Mouse (Mus musculus): Measurements from ENCODE around the gene Dhps. TPM values are rescaled to one million over a fixed set of nuclear protein-coding genes. Genes with fewer than 3 reads are reported as not detected.

Dhps gene
- polyA plus RNA-seq, 1 experiment from 2014 or later, result 60.6 TPM

- Histone ChIP-seq H3K9me3 (ENCODE audit: low read length) (no peaks in the 10 kb centered on the region), H3K9ac (replicated peaks; ENCODE audit: low read length) (no peak overlapping the region), H3K4me1 (ENCODE audit: insufficient read depth, low read length) (no peaks in the 10 kb centered on the region), H3K4me2 (replicated peaks; ENCODE audit: low read depth, low read length) (no peak overlapping the region), H3K36me3 (ENCODE audit: insufficient read depth, low read length) (peaks cover 51% of the 10 kb centered on the region), H3K27me3 (ENCODE audit: insufficient read depth, low read length) (no peaks in the 10 kb centered on the region), H3K4me3 (ENCODE audit: low read length) (no peak overlapping the region), H3K27ac (ENCODE audit: low read length) (no peak overlapping the region)
- WGBS, result 91% methylated on average over 11 of the region's 11 CpGs
- no peak for ATAC-seq (ENCODE audit: low FRiP score, low TSS enrichment)
These were observed 19.3 kb downstream of the Dhps start for GRCm38 (mm10) chr8:85090856-85091255.

- Histone ChIP-seq H3K9ac (replicated peaks; ENCODE audit: low read length) (no peak overlapping the region), H3K27ac (ENCODE audit: low read length) (no peak overlapping the region), H3K4me3 (ENCODE audit: low read length) (no peak overlapping the region), H3K4me2 (replicated peaks; ENCODE audit: low read depth, low read length) (no peak overlapping the region), H3K4me1 (ENCODE audit: insufficient read depth, low read length) (no peaks in the 10 kb centered on the region), H3K36me3 (ENCODE audit: insufficient read depth, low read length) (peaks cover 54% of the 10 kb centered on the region), H3K9me3 (ENCODE audit: low read length) (no peaks in the 10 kb centered on the region), H3K27me3 (ENCODE audit: insufficient read depth, low read length) (no peaks in the 10 kb centered on the region)
- WGBS, result 35% methylated on average over 21 of the region's 21 CpGs
- no peak for ATAC-seq (ENCODE audit: low FRiP score, low TSS enrichment)
These were observed 20.1 kb downstream of the Dhps start for GRCm38 (mm10) chr8:85091526-85092090.

GRCm38 (mm10) chr8:85095051-85095450 is 23.5 kb downstream of the Dhps start:
- Histone ChIP-seq H3K9ac (replicated peaks; ENCODE audit: low read length) (no peak overlapping the region), H3K4me3 (ENCODE audit: low read length) (no peak overlapping the region), H3K27me3 (ENCODE audit: insufficient read depth, low read length) (no peaks in the 10 kb centered on the region), H3K4me1 (ENCODE audit: insufficient read depth, low read length) (no peaks in the 10 kb centered on the region), H3K36me3 (ENCODE audit: insufficient read depth, low read length) (peaks cover 48% of the 10 kb centered on the region), H3K9me3 (ENCODE audit: low read length) (no peaks in the 10 kb centered on the region), H3K27ac (ENCODE audit: low read length) (no peak overlapping the region), H3K4me2 (replicated peaks; ENCODE audit: low read depth, low read length) (no peak overlapping the region)
- whole genome bisulfite sequencing, result 93% methylated on average over 13 of the region's 13 CpGs
- ATAC-seq (ENCODE audit: low FRiP score, low TSS enrichment), result no peak

- Histone ChIP-seq H3K36me3 (ENCODE audit: insufficient read depth, low read length) (peaks cover 48% of the 10 kb centered on the region), H3K27me3 (ENCODE audit: insufficient read depth, low read length) (no peaks in the 10 kb centered on the region), H3K4me3 (ENCODE audit: low read length) (no peak overlapping the region), H3K9ac (replicated peaks; ENCODE audit: low read length) (no peak overlapping the region), H3K4me1 (ENCODE audit: insufficient read depth, low read length) (no peaks in the 10 kb centered on the region), H3K9me3 (ENCODE audit: low read length) (no peaks in the 10 kb centered on the region), H3K4me2 (replicated peaks; ENCODE audit: low read depth, low read length) (no peak overlapping the region), H3K27ac (ENCODE audit: low read length) (no peak overlapping the region)
- ATAC-seq (ENCODE audit: low FRiP score, low TSS enrichment), result no peak
- WGBS, result 87% methylated on average over 7 of the region's 7 CpGs
These were observed 24.0 kb downstream of the Dhps start for GRCm38 (mm10) chr8:85095566-85095965.

- Histone ChIP-seq H3K4me1 (ENCODE audit: insufficient read depth, low read length) (no peaks in the 10 kb centered on the region), H3K9ac (replicated peaks; ENCODE audit: low read length) (no peak overlapping the region), H3K4me2 (replicated peaks; ENCODE audit: low read depth, low read length) (no peak overlapping the region), H3K9me3 (ENCODE audit: low read length) (no peaks in the 10 kb centered on the region), H3K36me3 (ENCODE audit: insufficient read depth, low read length) (peaks cover 44% of the 10 kb centered on the region), H3K4me3 (ENCODE audit: low read length) (no peak overlapping the region), H3K27me3 (ENCODE audit: insufficient read depth, low read length) (no peaks in the 10 kb centered on the region), H3K27ac (ENCODE audit: low read length) (no peak overlapping the region)
- 89% methylated on average over 16 of the region's 16 CpGs for WGBS
- ATAC-seq (ENCODE audit: low FRiP score, low TSS enrichment), result no peak
These were observed 24.6 kb downstream of the Dhps start for GRCm38 (mm10) chr8:85096196-85096595.

- Histone ChIP-seq H3K27ac (ENCODE audit: low read length) (no peak overlapping the region), H3K36me3 (ENCODE audit: insufficient read depth, low read length) (peaks cover 42% of the 10 kb centered on the region), H3K27me3 (ENCODE audit: insufficient read depth, low read length) (no peaks in the 10 kb centered on the region), H3K9ac (replicated peaks; ENCODE audit: low read length) (no peak overlapping the region), H3K9me3 (ENCODE audit: low read length) (no peaks in the 10 kb centered on the region), H3K4me1 (ENCODE audit: insufficient read depth, low read length) (no peaks in the 10 kb centered on the region), H3K4me2 (replicated peaks; ENCODE audit: low read depth, low read length) (no peak overlapping the region), H3K4me3 (ENCODE audit: low read length) (no peak overlapping the region)
- 92% methylated on average over 4 of the region's 4 CpGs for WGBS
- ATAC-seq (ENCODE audit: low FRiP score, low TSS enrichment), result no peak
These were observed 25.3 kb downstream of the Dhps start for GRCm38 (mm10) chr8:85096850-85097249.

- Histone ChIP-seq H3K4me3 (ENCODE audit: low read length) (no peak overlapping the region), H3K27ac (ENCODE audit: low read length) (no peak overlapping the region), H3K9me3 (ENCODE audit: low read length) (no peaks in the 10 kb centered on the region), H3K27me3 (ENCODE audit: insufficient read depth, low read length) (no peaks in the 10 kb centered on the region), H3K4me2 (replicated peaks; ENCODE audit: low read depth, low read length) (no peak overlapping the region), H3K9ac (replicated peaks; ENCODE audit: low read length) (no peak overlapping the region), H3K4me1 (ENCODE audit: insufficient read depth, low read length) (no peaks in the 10 kb centered on the region), H3K36me3 (ENCODE audit: insufficient read depth, low read length) (peaks cover 30% of the 10 kb centered on the region)
- no peak for ATAC-seq (ENCODE audit: low FRiP score, low TSS enrichment)
- WGBS, result 83% methylated on average over 4 of the region's 4 CpGs
These were observed 28.6 kb downstream of the Dhps start for GRCm38 (mm10) chr8:85100076-85100665.

- H3K4me1 ChIP-seq (ENCODE audit: insufficient read depth, low read length), result no peaks in the 10 kb centered on the region
- H3K4me2 ChIP-seq (replicated peaks; ENCODE audit: low read depth, low read length), result no peak overlapping the region
- peaks cover 4% of the 10 kb centered on the region; the same call in 1 of the 2 replicates for H3K9me3 ChIP-seq (ENCODE audit: low read length)
- H3K27ac ChIP-seq (ENCODE audit: low read length), result no peak overlapping the region
- no peak overlapping the region for H3K9ac ChIP-seq (replicated peaks; ENCODE audit: low read length)
- peaks cover 38% of the 10 kb centered on the region for H3K36me3 ChIP-seq (ENCODE audit: insufficient read depth, low read length)
- H3K4me3 ChIP-seq (ENCODE audit: low read length), result no peak overlapping the region
- ATAC-seq (ENCODE audit: low FRiP score, low TSS enrichment), result no peak
- 95% methylated on average over 10 of the region's 10 CpGs for WGBS
- no peaks in the 10 kb centered on the region for H3K27me3 ChIP-seq (ENCODE audit: insufficient read depth, low read length)
These were observed 41.7 kb downstream of the Dhps start for GRCm38 (mm10) chr8:85113241-85113640.

GRCm38 (mm10) chr8:85115501-85115900 is 43.9 kb downstream of the Dhps start:
- no peak overlapping the region for H3K27ac ChIP-seq (ENCODE audit: low read length)
- no peak overlapping the region for H3K9ac ChIP-seq (replicated peaks; ENCODE audit: low read length)
- H3K36me3 ChIP-seq (ENCODE audit: insufficient read depth, low read length), result peaks cover 19% of the 10 kb centered on the region
- ATAC-seq (ENCODE audit: low FRiP score, low TSS enrichment), result no peak
- no peak overlapping the region for H3K4me2 ChIP-seq (replicated peaks; ENCODE audit: low read depth, low read length)
- 80% methylated on average over 4 of the region's 4 CpGs for WGBS
- peaks cover 4% of the 10 kb centered on the region; the same call in 1 of the 2 replicates for H3K9me3 ChIP-seq (ENCODE audit: low read length)
- H3K4me1 ChIP-seq (ENCODE audit: insufficient read depth, low read length), result peaks cover 3% of the 10 kb centered on the region; the same call in 1 of the 2 replicates
- H3K4me3 ChIP-seq (ENCODE audit: low read length), result no peak overlapping the region
- no peaks in the 10 kb centered on the region for H3K27me3 ChIP-seq (ENCODE audit: insufficient read depth, low read length)

GRCm38 (mm10) chr8:85116984-85117383 is 45.4 kb downstream of the Dhps start:
- Histone ChIP-seq H3K27ac (ENCODE audit: low read length) (no peak overlapping the region), H3K9ac (replicated peaks; ENCODE audit: low read length) (no peak overlapping the region), H3K36me3 (ENCODE audit: insufficient read depth, low read length) (peaks cover 5% of the 10 kb centered on the region), H3K9me3 (ENCODE audit: low read length) (0 out of 2 replicates have a peak, but pooled peaks cover under 1% of the 10 kb centered on the region), H3K4me3 (ENCODE audit: low read length) (no peak overlapping the region), H3K27me3 (ENCODE audit: insufficient read depth, low read length) (no peaks in the 10 kb centered on the region), H3K4me1 (ENCODE audit: insufficient read depth, low read length) (peaks cover 3% of the 10 kb centered on the region; the same call in 1 of the 2 replicates), H3K4me2 (replicated peaks; ENCODE audit: low read depth, low read length) (no peak overlapping the region)
- WGBS, result 92% methylated on average over 7 of the region's 7 CpGs
- no peak for ATAC-seq (ENCODE audit: low FRiP score, low TSS enrichment)
